Mouse (Mus musculus) kidney, postnatal 0 days (tissue): ENCODE data around the gene Olfr739. TPM values are rescaled to one million over a fixed set of nuclear protein-coding genes. Genes with fewer than 3 reads are reported as not detected.

Experiments used
- ATAC-seq: fragments of 200-750 bp; cut with Nextera tagmentation; replicated peaks from 2 replicates; pipeline ENCODE4 v1.8.0; 2017; ENCODE audit warnings: low read depth, moderate number of reproducible peaks, moderate TSS enrichment, moderate library complexity; ENCODE audit not compliant: low FRiP score
- DNase-seq: peaks from one replicate; pipeline ENCODE4 v3.0.0-alpha.2; 2016; ENCODE audit warnings: low spot score
- H3K27ac ChIP-seq: fragments of 300-500 bp; sonication (generic); 2 replicates; pipeline ENCODE4 v1.5.1; 2014; ENCODE audit warnings: mild to moderate bottlenecking
- H3K27me3 ChIP-seq: fragments of 300-500 bp; sonication (generic); 2 replicates; pipeline ENCODE4 v1.6.1; 2014; ENCODE audit warnings: low read length, mixed read lengths; ENCODE audit not compliant: insufficient read depth
- H3K36me3 ChIP-seq: fragments of 300-500 bp; sonication (generic); 2 replicates; pipeline ENCODE4 v1.6.1; 2014; ENCODE audit warnings: low read length, mixed read lengths; ENCODE audit not compliant: insufficient read depth
- H3K4me1 ChIP-seq: fragments of 300-500 bp; sonication (generic); replicated peaks from 2 replicates; pipeline ENCODE4 v1.6.1; 2014; ENCODE audit warnings: antibody characterized with exemption, low read length, mixed read lengths; ENCODE audit not compliant: insufficient read depth
- H3K4me2 ChIP-seq: fragments of 300-500 bp; sonication (generic); 2 replicates; pipeline ENCODE4 v1.6.1; 2014; ENCODE audit warnings: mild to moderate bottlenecking, low read length, moderate library complexity, mixed read lengths
- H3K4me3 ChIP-seq: fragments of 300-500 bp; sonication (generic); replicated peaks from 2 replicates; pipeline ENCODE4 v1.5.1; 2014; ENCODE audit warnings: low read depth, low read length
- H3K9ac ChIP-seq: fragments of 300-500 bp; sonication (generic); 2 replicates; pipeline ENCODE4 v1.6.1; 2014; ENCODE audit warnings: low read depth, low read length
- H3K9me3 ChIP-seq: fragments of 300-500 bp; sonication (generic); replicated peaks from 2 replicates; pipeline ENCODE4 v1.6.1; 2016; ENCODE audit warnings: low read length, inconsistent platforms, mixed read lengths
- CTCF ChIP-seq: IDR thresholded peaks from 2 replicates; pipeline ENCODE4 v1.5.1; 2016; ENCODE audit warnings: antibody characterized with exemption, low read depth, mild to moderate bottlenecking, moderate library complexity
- WGBS: fragments of 180-500 bp; shearing (Covaris S2); extraction: QIAGEN DNeasy Blood & Tissue Kit; methylation state at CpG from one replicate; pipeline ENCODE4 v1.1.7; 2014; 5-methylcytosine and 5-hydroxymethylcytosine counted together
- polyA plus RNA-seq: library from polyadenylated mRNA; unstranded; fragments of >200 nt; fragmentation: Nextera tagmentation; extraction: Ambion mirVana; gene quantifications from 2 replicates; pipeline ENCODE4 v1.2.1, GENCODE M21; 2015

The Olfr739 gene
- not detected in 2 replicates for polyA plus RNA-seq

GRCm38 (mm10) chr14:50418326-50418725 is at the start of gene Olfr739:
Gene Olfr739 (plus strand): TSS chr14:50418626.
- 65% methylated on average over 2 of the region's 2 CpGs for WGBS
- no peak within 1 kb of the TSS for H3K4me2 ChIP-seq
- TF ChIP-seq CTCF: no peak
- H3K4me3 ChIP-seq: no peak within 1 kb of the TSS
- no peaks in the 10 kb centered on the region for H3K9me3 ChIP-seq
- DNase-seq (no peak), ATAC-seq (no peak)
- no peak within 1 kb of the TSS for H3K27ac ChIP-seq
- no peak within 1 kb of the TSS for H3K9ac ChIP-seq
- no peaks in the 10 kb centered on the region for H3K4me1 ChIP-seq
- H3K36me3 ChIP-seq: no peaks in the 10 kb centered on the region
- H3K27me3 ChIP-seq: no peaks in the 10 kb centered on the region

- 83% methylated on average over 2 of the region's 2 CpGs for WGBS
Observed at GRCm38 (mm10) chr14:50380863-50381262, 37.6 kb upstream of the Olfr739 start, which contains the start of gene Olfr736. Gene Olfr736 (plus strand): TSS chr14:50381163.

GRCm38 (mm10) chr14:50407268-50407667 is 11.2 kb upstream of the Olfr739 start, which contains the start of gene Olfr738:
Gene Olfr738 (plus strand): TSS chr14:50407568.
- no peak for TF ChIP-seq CTCF
- DNase-seq (no peak), ATAC-seq (no peak)
- H3K4me3 ChIP-seq: no peak within 1 kb of the TSS
- no peak within 1 kb of the TSS for H3K9ac ChIP-seq
- H3K27ac ChIP-seq: no peak within 1 kb of the TSS
- no peaks in the 10 kb centered on the region for H3K36me3 ChIP-seq
- no peaks in the 10 kb centered on the region for H3K9me3 ChIP-seq
- H3K4me2 ChIP-seq: no peak within 1 kb of the TSS
- WGBS: 86% methylated on average over 1 of the region's 1 CpGs
- no peaks in the 10 kb centered on the region for H3K27me3 ChIP-seq
- no peaks in the 10 kb centered on the region for H3K4me1 ChIP-seq

More at GRCm38 (mm10) chr14:50380863-50381262, 37.6 kb upstream of the Olfr739 start, which contains the start of gene Olfr736:
- no peak for ATAC-seq
- Histone ChIP-seq H3K27ac (no peak within 1 kb of the TSS), H3K4me1 (no peaks in the 10 kb centered on the region), H3K4me3 (no peak within 1 kb of the TSS), H3K4me2 (no peak within 1 kb of the TSS), H3K9ac (no peak within 1 kb of the TSS), H3K36me3 (no peaks in the 10 kb centered on the region), H3K27me3 (no peaks in the 10 kb centered on the region), H3K9me3 (no peaks in the 10 kb centered on the region)
- DNase-seq: no peak
- TF ChIP-seq CTCF: no peak

GRCm38 (mm10) chr14:50445245-50445644 is 26.8 kb downstream of the Olfr739 start, which contains the start of gene Olfr740:
Gene Olfr740 (plus strand): TSS chr14:50445545.
- no peak for TF ChIP-seq CTCF
- 81% methylated on average over 3 of the region's 3 CpGs for WGBS
- H3K4me2 ChIP-seq: no peak within 1 kb of the TSS
- no peak within 1 kb of the TSS for H3K27ac ChIP-seq
- no peaks in the 10 kb centered on the region for H3K36me3 ChIP-seq
- H3K9ac ChIP-seq: no peak within 1 kb of the TSS
- ATAC-seq (no peak), DNase-seq (no peak)
- H3K4me1 ChIP-seq: no peaks in the 10 kb centered on the region
- H3K4me3 ChIP-seq: no peak within 1 kb of the TSS
- H3K9me3 ChIP-seq: no peaks in the 10 kb centered on the region
- H3K27me3 ChIP-seq: no peaks in the 10 kb centered on the region

- no peak within 1 kb of the TSS for H3K4me3 ChIP-seq
- no peaks in the 10 kb centered on the region for H3K27me3 ChIP-seq
- no peak within 1 kb of the TSS for H3K27ac ChIP-seq
- DNase-seq (no peak), ATAC-seq (no peak)
- TF ChIP-seq CTCF: no peak
- no peaks in the 10 kb centered on the region for H3K4me1 ChIP-seq
- H3K9ac ChIP-seq: no peak within 1 kb of the TSS
- 63% methylated on average over 2 of the region's 2 CpGs for WGBS
- no peaks in the 10 kb centered on the region for H3K36me3 ChIP-seq
- H3K4me2 ChIP-seq: no peak within 1 kb of the TSS
- H3K9me3 ChIP-seq: no peaks in the 10 kb centered on the region
Observed at GRCm38 (mm10) chr14:50472438-50472837, 54.0 kb downstream of the Olfr739 start, which contains the start of gene Olfr741. Gene Olfr741 (plus strand): TSS chr14:50472738.

Other genes with a start within 250 kb of the Olfr739 start
- gene Olfr730, start 230.4 kb upstream of the Olfr739 start, polyA plus RNA-seq: not detected in 2 replicates
- gene Olfr731, start 176.8 kb upstream of the Olfr739 start, polyA plus RNA-seq: not detected in 2 replicates
- not detected in 2 replicates for gene Olfr732, start 134.4 kb upstream of the Olfr739 start, polyA plus RNA-seq
- gene Olfr733, start 117.1 kb upstream of the Olfr739 start, polyA plus RNA-seq: not detected in 2 replicates
- not detected in 2 replicates for gene Olfr734, start 91.9 kb upstream of the Olfr739 start, polyA plus RNA-seq
- not detected in 2 replicates for gene Olfr735, start 69.8 kb upstream of the Olfr739 start, polyA plus RNA-seq
- gene Tlr11, start 60.7 kb upstream of the Olfr739 start, polyA plus RNA-seq: not detected in 2 replicates
- not detected in 2 replicates for gene Olfr736, start 37.5 kb upstream of the Olfr739 start, polyA plus RNA-seq
- not detected in 2 replicates for gene Olfr738, start 11.1 kb upstream of the Olfr739 start, polyA plus RNA-seq
- not detected in 2 replicates for gene Olfr740, start 26.9 kb downstream of the Olfr739 start, polyA plus RNA-seq
- not detected in 2 replicates for gene Olfr741, start 54.1 kb downstream of the Olfr739 start, polyA plus RNA-seq
- not detected in 2 replicates for gene Olfr742, start 85.0 kb downstream of the Olfr739 start, polyA plus RNA-seq
- not detected in 2 replicates for gene Olfr743, start 103.2 kb downstream of the Olfr739 start, polyA plus RNA-seq
- not detected in 2 replicates for gene Olfr744, start 196.3 kb downstream of the Olfr739 start, polyA plus RNA-seq
- gene Olfr745, start 220.8 kb downstream of the Olfr739 start, polyA plus RNA-seq: not detected in 2 replicates
- gene Olfr746, start 228.5 kb downstream of the Olfr739 start, polyA plus RNA-seq: not detected in 2 replicates